Mouse (Mus musculus): ENCODE data around the gene Ttl.
A peak's percentile ranks its signal among the peaks of the same experiment; 100 is the strongest.

Gene Ttl

DNA sequence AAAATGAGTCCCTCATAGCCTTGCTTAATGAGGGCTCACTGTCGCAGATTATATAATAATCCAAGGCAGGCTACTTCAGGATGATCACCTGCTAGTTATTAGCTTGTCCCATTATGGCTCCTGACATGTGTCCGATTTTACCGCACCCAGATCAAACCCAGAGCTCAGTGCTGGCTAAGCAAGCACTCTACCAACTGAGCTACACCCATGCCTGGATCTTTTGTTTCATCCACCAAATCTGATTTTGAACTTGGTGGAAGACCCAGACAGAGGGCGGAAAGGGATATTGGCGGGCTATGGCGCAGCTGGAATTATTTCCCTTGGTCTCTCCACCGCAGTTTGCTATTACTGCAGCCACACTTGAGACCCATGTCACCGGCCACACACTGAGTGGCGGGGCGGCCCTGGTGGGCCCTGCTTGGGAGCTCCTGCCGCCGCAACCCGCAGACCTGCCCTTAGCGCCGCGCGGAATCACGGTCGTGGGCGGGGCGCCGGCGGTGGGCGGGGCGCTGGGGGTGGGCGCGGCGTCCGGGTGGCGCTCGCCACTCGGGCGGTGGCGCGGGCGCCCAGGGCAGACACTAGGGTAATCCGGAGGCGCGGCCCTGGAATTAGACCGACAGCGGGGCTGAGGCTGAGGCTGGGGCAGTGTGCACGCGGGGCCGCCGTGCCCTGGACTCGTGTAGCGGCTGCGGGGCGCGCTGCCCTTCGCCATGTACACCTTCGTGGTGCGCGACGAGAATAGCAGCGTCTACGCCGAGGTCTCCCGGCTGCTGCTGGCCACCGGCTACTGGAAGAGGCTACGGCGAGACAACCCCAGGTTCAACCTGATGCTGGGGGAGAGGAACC is at the start of gene Ttl:
Gene Ttl, plus strand, starts transcription at position 506 of the 846 bp plus-strand sequence.
- peak; percentile 82 for DNase-seq (ENCODE audit: low read depth, low spot score)

GRCm38 (mm10) chr2:129020106-129020505 is 45.6 kb upstream of the Ttl start:
- no peak for DNase-seq (ENCODE audit: low read depth, low spot score)

- no peak for DNase-seq (ENCODE audit: low read depth, low spot score)
These were observed 40.9 kb upstream of the Ttl start for GRCm38 (mm10) chr2:129024820-129025219.

- DNase-seq (ENCODE audit: low read depth, low spot score): no peak
These were observed 30.4 kb upstream of the Ttl start for GRCm38 (mm10) chr2:129035381-129035780.

DNA sequence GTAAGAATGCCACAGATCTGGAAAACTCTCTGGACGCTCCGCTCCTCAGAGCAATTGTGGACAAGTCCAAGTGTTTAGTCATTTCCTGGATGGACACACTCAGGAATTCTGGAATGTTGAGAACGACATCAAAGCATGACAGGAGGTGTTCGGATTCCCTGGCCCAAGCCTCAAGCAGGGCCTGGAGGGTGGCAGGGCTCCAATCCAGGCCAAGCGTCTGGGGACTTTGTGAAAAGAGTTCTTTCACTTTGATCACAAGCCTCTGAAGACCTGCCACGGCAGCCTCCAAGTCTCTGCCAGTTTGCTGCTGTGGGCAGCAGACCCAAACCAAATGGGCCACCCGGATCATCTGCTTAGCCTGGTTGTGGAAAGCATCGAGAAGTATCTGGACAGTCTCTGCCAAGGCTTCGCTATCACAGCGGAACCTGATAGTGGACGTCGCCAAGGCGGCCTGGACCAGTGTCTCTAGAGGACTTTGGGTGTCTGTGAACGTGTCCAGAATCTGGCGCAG is 27.3 kb upstream of the Ttl start:
- DNase-seq (ENCODE audit: low read depth, low spot score): no peak

GRCm38 (mm10) chr2:129038937-129039631 is 26.7 kb upstream of the Ttl start:
- no peak for DNase-seq (ENCODE audit: low read depth, low spot score)

DNA sequence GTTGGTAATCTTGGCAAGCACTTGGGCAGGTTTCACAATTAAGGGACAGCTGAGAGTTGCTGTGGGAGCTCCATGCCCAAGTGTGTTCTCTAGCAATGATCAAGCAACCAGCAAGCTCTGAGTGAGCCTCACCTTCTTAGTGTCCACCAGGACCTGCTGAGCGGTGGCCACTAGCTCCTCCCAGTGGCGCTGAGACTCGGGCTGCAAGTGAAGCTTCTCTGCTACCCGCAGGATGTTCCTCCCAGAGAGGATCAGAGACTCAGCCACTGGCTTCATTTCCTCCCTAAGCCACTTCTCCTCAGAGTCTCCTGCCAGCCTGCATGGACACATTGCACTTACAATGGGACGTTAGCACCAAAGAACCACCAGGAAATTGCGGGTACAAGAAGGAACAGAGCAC is 25.2 kb upstream of the Ttl start:
- DNase-seq (ENCODE audit: low read depth, low spot score): no peak

GRCm38 (mm10) chr2:129046172-129046845 is 19.4 kb upstream of the Ttl start:
- no peak for DNase-seq (ENCODE audit: low read depth, low spot score)

GRCm38 (mm10) chr2:129046846-129047196 is 18.9 kb upstream of the Ttl start:
- peak; percentile 67 for DNase-seq (ENCODE audit: low read depth, low spot score)

DNA sequence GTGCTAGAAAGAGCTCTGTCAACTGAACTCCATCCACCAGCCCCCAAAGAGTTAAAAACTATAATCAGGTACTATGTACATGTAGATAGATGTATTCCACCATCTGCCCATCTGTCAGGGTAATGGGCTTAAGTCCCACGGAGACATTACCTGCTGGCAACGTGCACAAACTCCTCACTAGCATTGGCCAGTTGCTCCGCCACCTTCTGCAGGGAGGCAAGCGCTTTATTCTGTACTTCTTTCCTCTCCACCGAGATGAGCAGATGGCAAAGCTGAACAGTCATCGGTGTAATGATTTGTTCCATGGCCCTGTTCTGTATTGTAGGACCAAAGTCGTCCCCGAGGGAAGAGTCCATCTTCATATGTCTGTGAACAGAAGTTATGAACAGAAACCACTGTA is 17.9 kb upstream of the Ttl start, which contains the start of gene Vinac1:
Gene Vinac1, minus strand, starts transcription at position 362 of the 400 bp plus-strand sequence.
- no peak for DNase-seq (ENCODE audit: low read depth, low spot score)

GRCm38 (mm10) chr2:129052451-129052983 is 13.2 kb upstream of the Ttl start:
- DNase-seq (ENCODE audit: low read depth, low spot score): no peak

- DNase-seq (ENCODE audit: low read depth, low spot score): no peak
These were observed 10.0 kb upstream of the Ttl start for GRCm38 (mm10) chr2:129055741-129056140.

DNA sequence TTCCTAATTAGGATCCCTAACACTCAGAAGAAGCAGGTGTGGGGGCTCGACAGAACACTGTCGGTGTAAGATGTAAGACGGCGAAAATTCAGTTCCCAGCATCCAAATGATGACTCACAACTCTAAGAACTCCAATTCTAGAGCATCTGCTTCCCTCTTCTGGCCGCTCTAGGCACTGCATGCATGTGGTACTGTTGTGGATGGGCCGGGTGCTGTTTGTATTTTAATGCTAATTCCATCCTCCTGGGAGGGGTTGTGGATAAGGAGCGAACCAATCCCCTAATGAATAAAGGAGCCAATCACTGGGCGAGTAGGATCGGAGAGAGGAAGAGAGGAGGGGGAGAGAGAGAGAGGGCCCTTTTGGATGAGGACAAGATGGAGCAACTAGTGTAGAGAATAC is 9.1 kb upstream of the Ttl start:
- DNase-seq (ENCODE audit: low read depth, low spot score): peak; percentile 54

- no peak for DNase-seq (ENCODE audit: low read depth, low spot score)
These were observed 8.5 kb upstream of the Ttl start for GRCm38 (mm10) chr2:129057256-129057655.

DNA sequence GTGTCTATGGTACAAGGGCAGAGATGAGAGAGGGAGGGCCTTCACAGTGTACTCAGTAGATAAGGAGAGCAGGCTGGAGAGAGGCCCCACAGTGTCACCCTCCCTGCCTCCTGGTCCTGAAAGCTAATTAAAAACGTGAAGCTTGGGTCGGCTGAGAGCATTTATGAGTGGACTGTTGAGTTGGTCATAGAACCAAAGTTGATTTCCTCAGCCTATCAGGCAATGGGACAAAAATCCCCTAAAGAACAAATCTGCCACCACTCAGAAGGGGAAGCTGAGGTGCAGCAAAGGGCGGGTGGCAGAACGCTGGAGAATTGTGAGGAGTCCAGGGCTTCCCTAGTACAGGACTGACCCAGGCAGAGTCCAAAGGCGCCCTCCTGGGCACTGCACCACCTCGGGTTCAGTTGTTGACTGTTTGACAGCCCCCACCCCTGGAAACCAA is 7.8 kb upstream of the Ttl start:
- peak; percentile 73 for DNase-seq (ENCODE audit: low read depth, low spot score)

GRCm38 (mm10) chr2:129061456-129062059 is 4.2 kb upstream of the Ttl start:
- no peak for DNase-seq (ENCODE audit: low read depth, low spot score)

DNA sequence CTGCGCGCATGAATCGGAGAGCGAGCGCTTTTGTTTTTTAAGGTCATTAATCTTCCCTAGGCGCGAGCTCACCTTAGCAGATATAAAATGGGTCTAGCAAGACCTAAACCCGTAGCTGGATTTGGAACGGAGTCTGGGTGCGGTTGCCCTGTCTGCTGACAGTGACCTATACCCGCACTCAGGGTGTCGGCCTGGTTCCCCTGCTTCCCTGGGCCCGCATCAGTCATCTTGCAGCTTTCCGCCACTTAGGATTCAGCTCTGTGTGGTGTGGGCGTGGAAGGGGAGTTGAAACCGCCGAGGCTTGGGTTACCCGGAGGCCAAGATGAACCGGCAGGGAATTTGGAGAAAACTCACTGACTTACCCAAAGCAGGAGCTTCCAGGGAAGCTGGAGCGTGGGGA is 584 bp downstream of the Ttl start:
- DNase-seq (ENCODE audit: low read depth, low spot score): no peak

GRCm38 (mm10) chr2:129070296-129070695 is 4.6 kb downstream of the Ttl start:
- no peak for DNase-seq (ENCODE audit: low read depth, low spot score)

- DNase-seq (ENCODE audit: low read depth, low spot score): peak; percentile 58
These were observed 12.6 kb downstream of the Ttl start for GRCm38 (mm10) chr2:129078313-129078712.

DNA sequence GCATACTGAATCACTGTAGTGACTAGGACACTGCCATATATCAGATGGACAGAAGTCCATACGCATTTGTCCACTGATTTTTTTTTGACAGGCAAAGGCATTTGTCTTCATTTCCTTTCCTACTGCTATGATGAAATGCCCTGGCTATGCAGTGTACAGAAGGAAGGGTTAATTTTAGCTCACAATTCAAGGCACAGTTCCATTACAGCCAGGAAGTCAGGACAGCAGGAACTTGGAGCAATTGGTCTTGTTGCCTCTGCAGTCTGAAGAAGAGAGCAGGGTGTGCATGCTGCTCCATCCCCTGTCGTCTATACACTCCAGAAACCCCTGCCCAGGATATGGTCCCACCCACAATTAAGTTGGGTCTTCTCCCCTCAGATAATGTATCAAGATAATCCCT is 13.5 kb downstream of the Ttl start:
- no peak for DNase-seq (ENCODE audit: low read depth, low spot score)

- DNase-seq (ENCODE audit: low read depth, low spot score): no peak
These were observed 15.4 kb downstream of the Ttl start for GRCm38 (mm10) chr2:129081097-129081496.
